Mouse (Mus musculus) heart, postnatal 0 days (tissue): ENCODE data around the gene Slc25a53.
A peak's percentile ranks its signal among the peaks of the same experiment; 100 is the strongest.

Experiments
- CTCF ChIP-seq: IDR thresholded peaks from 2 replicates; pipeline ENCODE4 v1.5.1; 2016; ENCODE audit warnings: antibody characterized with exemption, control low read depth, low read depth
- EP300 ChIP-seq: IDR thresholded peaks from 2 replicates; pipeline ENCODE4 v1.6.1; 2016; ENCODE audit warnings: antibody characterized with exemption, low read depth

DNA sequence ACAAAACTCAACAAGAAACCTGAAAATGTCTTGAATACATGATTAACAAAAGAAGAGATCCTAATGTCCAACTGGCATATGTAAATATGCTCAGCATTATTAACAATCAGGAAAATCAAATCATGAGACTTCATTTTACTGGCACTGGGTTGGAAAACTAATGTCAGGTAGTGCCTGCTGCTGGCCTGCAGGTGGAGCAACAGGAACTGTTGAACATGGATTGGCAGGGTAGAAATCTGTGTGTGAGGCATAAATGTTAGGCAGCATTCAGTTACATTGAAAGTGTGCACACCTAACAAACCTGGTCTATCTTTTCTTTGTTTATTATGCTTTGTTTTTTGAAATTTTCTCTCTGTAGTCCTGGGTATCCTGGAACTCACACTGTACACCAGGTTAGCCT is 59.5 kb downstream of the Slc25a53 start:
- TF ChIP-seq CTCF (peak; percentile 43), EP300 (no peak)
